Mouse (Mus musculus): ENCODE data around the gene Phf13. TPM values are rescaled to one million over a fixed set of nuclear protein-coding genes. Genes with fewer than 3 reads are reported as not detected.
A peak's percentile ranks its signal among the peaks of the same experiment; 100 is the strongest.
"Not testable (repeated sequence)": the region's sequence is repeated elsewhere in the genome, so short reads cannot be mapped to it uniquely, and the experiment has no call there.

The Phf13 gene
- 25.8 and 28.9 TPM in 2 replicates for polyA plus RNA-seq (2016; fragmentation: Nextera tagmentation; extraction: Ambion mirVana)

GRCm38 (mm10) chr4:151996173-151996950, at the start of gene Phf13:
Phf13 (minus strand) TSS chr4:151996258.
- WGBS: under 1% methylated on average over 92 of the region's 94 CpGs
- peaks cover 20% of the 10 kb centered on the region for H3K4me1 ChIP-seq
- peak within 1 kb of the TSS; percentile 100 for H3K4me3 ChIP-seq
- H3K9ac ChIP-seq (replicated peaks): peak within 1 kb of the TSS; percentile 96
- H3K36me3 ChIP-seq: peaks cover 13% of the 10 kb centered on the region
- peak; percentile 96 for ATAC-seq (ENCODE audit: low FRiP score, low read depth)
- no peaks in the 10 kb centered on the region for H3K9me3 ChIP-seq
- H3K27ac ChIP-seq (replicated peaks): peak within 1 kb of the TSS; percentile 76
- peaks cover 8% of the 10 kb centered on the region; the same call in 1 of the 2 replicates for H3K27me3 ChIP-seq
- H3K4me2 ChIP-seq (replicated peaks): peak within 1 kb of the TSS; percentile 87

- Histone ChIP-seq H3K27ac (replicated peaks) (no peak overlapping the region), H3K36me3 (peaks cover 82% of the 10 kb centered on the region), H3K4me3 (no peak overlapping the region), H3K9ac (replicated peaks) (0 out of 2 replicates have a peak overlapping the region, but pooled peaks have one; percentile 11), H3K27me3 (no peaks in the 10 kb centered on the region), H3K4me1 (peaks cover 11% of the 10 kb centered on the region), H3K4me2 (replicated peaks) (no peak overlapping the region), H3K9me3 (no peaks in the 10 kb centered on the region)
- no peak for ATAC-seq (ENCODE audit: low FRiP score, low read depth)
- 85% methylated on average over 6 of the region's 6 CpGs for WGBS
Measured at GRCm38 (mm10) chr4:152044609-152045008, 48.6 kb upstream of the Phf13 start.

GRCm38 (mm10) chr4:152043171-152043570, 47.1 kb upstream of the Phf13 start:
- H3K36me3 ChIP-seq: peaks cover 71% of the 10 kb centered on the region
- H3K4me2 ChIP-seq (replicated peaks): no peak overlapping the region
- H3K9ac ChIP-seq (replicated peaks): no peak overlapping the region
- peaks cover 11% of the 10 kb centered on the region for H3K4me1 ChIP-seq
- ATAC-seq (ENCODE audit: low FRiP score, low read depth): no peak
- no peak overlapping the region for H3K4me3 ChIP-seq
- H3K27me3 ChIP-seq: no peaks in the 10 kb centered on the region
- WGBS: 87% methylated on average over 3 of the region's 3 CpGs
- no peak overlapping the region for H3K27ac ChIP-seq (replicated peaks)
- no peaks in the 10 kb centered on the region for H3K9me3 ChIP-seq

- Histone ChIP-seq H3K4me3 (no peak overlapping the region), H3K27me3 (no peaks in the 10 kb centered on the region), H3K9ac (replicated peaks) (no peak overlapping the region), H3K4me1 (peaks cover 11% of the 10 kb centered on the region), H3K4me2 (replicated peaks) (no peak overlapping the region), H3K27ac (replicated peaks) (no peak overlapping the region), H3K36me3 (peaks cover 60% of the 10 kb centered on the region), H3K9me3 (no peaks in the 10 kb centered on the region)
- WGBS: 96% methylated on average over 22 of the region's 22 CpGs
- ATAC-seq (ENCODE audit: low FRiP score, low read depth): no peak
Measured at GRCm38 (mm10) chr4:152041924-152042641, 46.0 kb upstream of the Phf13 start.

GRCm38 (mm10) chr4:152039831-152040310, 43.8 kb upstream of the Phf13 start:
- Histone ChIP-seq H3K27me3 (no peaks in the 10 kb centered on the region), H3K4me3 (peak overlapping the region; percentile 100), H3K9me3 (no peaks in the 10 kb centered on the region), H3K4me1 (peaks cover 11% of the 10 kb centered on the region), H3K36me3 (peaks cover 40% of the 10 kb centered on the region), H3K27ac (replicated peaks) (no peak overlapping the region), H3K4me2 (replicated peaks) (peak overlapping the region; percentile 87), H3K9ac (replicated peaks) (peak overlapping the region; percentile 95)
- WGBS: 5% methylated on average over 25 of the region's 25 CpGs
- peak; percentile 8; the same call in 1 of the 2 replicates for ATAC-seq (ENCODE audit: low FRiP score, low read depth)

GRCm38 (mm10) chr4:152038985-152039830, 43.1 kb upstream of the Phf13 start, which contains the start of gene Nol9:
Nol9 (plus strand) TSS chr4:152039321.
- peak within 1 kb of the TSS; percentile 30; the same call in 1 of the 2 replicates for H3K27ac ChIP-seq (replicated peaks)
- H3K4me2 ChIP-seq (replicated peaks): peak within 1 kb of the TSS; percentile 87
- ATAC-seq (ENCODE audit: low FRiP score, low read depth): peak; percentile 92
- no peaks in the 10 kb centered on the region for H3K9me3 ChIP-seq
- WGBS: under 1% methylated on average over 75 of the region's 86 CpGs
- H3K27me3 ChIP-seq: no peaks in the 10 kb centered on the region
- peaks cover 33% of the 10 kb centered on the region for H3K36me3 ChIP-seq
- peaks cover 11% of the 10 kb centered on the region for H3K4me1 ChIP-seq
- peak within 1 kb of the TSS; percentile 95 for H3K9ac ChIP-seq (replicated peaks)
- H3K4me3 ChIP-seq: peak within 1 kb of the TSS; percentile 100

- H3K27ac ChIP-seq (replicated peaks): peak within 1 kb of the TSS; percentile 30; the same call in 1 of the 2 replicates
Measured at GRCm38 (mm10) chr4:152038225-152038984, 42.3 kb upstream of the Phf13 start, which contains the start of gene Tas1r1. Tas1r1 (minus strand) TSS chr4:152038568.

GRCm38 (mm10) chr4:152036464-152036863, 40.4 kb upstream of the Phf13 start:
- peaks cover 11% of the 10 kb centered on the region for H3K4me1 ChIP-seq
- not testable (repeated sequence) for H3K4me3 ChIP-seq; H3K27ac ChIP-seq (replicated peaks); H3K9me3 ChIP-seq; H3K4me2 ChIP-seq (replicated peaks); H3K36me3 ChIP-seq; ATAC-seq (ENCODE audit: low FRiP score, low read depth); H3K9ac ChIP-seq (replicated peaks)
- 91% methylated on average over 6 of the region's 6 CpGs for WGBS
- peaks cover 15% of the 10 kb centered on the region for H3K27me3 ChIP-seq

More at GRCm38 (mm10) chr4:152038225-152038984, 42.3 kb upstream of the Phf13 start, which contains the start of gene Tas1r1:
- Histone ChIP-seq H3K9me3 (no peaks in the 10 kb centered on the region), H3K4me1 (peaks cover 11% of the 10 kb centered on the region), H3K27me3 (0 out of 2 replicates have a peak, but pooled peaks cover 4% of the 10 kb centered on the region), H3K9ac (replicated peaks) (peak within 1 kb of the TSS; percentile 95), H3K4me2 (replicated peaks) (peak within 1 kb of the TSS; percentile 87), H3K36me3 (peaks cover 25% of the 10 kb centered on the region), H3K4me3 (peak within 1 kb of the TSS; percentile 100)
- ATAC-seq (ENCODE audit: low FRiP score, low read depth): peak; percentile 4; the same call in 1 of the 2 replicates
- 50% methylated on average over 10 of the region's 10 CpGs for WGBS

- Histone ChIP-seq H3K9ac (replicated peaks) (no peak overlapping the region), H3K9me3 (no peaks in the 10 kb centered on the region), H3K4me2 (replicated peaks) (no peak overlapping the region), H3K4me3 (no peak overlapping the region), H3K27ac (replicated peaks) (no peak overlapping the region), H3K36me3 (no peaks in the 10 kb centered on the region), H3K4me1 (peaks cover 19% of the 10 kb centered on the region), H3K27me3 (peaks cover 15% of the 10 kb centered on the region)
- WGBS: 89% methylated on average over 13 of the region's 13 CpGs
- ATAC-seq (ENCODE audit: low FRiP score, low read depth): no peak
Measured at GRCm38 (mm10) chr4:152032922-152033321, 36.9 kb upstream of the Phf13 start.

- Histone ChIP-seq H3K4me1 (peaks cover 41% of the 10 kb centered on the region), H3K4me2 (replicated peaks) (no peak overlapping the region), H3K27ac (replicated peaks) (no peak overlapping the region), H3K4me3 (no peak overlapping the region), H3K9me3 (no peaks in the 10 kb centered on the region), H3K9ac (replicated peaks) (no peak overlapping the region), H3K27me3 (peaks cover 15% of the 10 kb centered on the region), H3K36me3 (peaks cover 3% of the 10 kb centered on the region; the same call in 1 of the 2 replicates)
- ATAC-seq (ENCODE audit: low FRiP score, low read depth): no peak
- WGBS: 79% methylated on average over 4 of the region's 4 CpGs
Measured at GRCm38 (mm10) chr4:152029997-152030396, 33.9 kb upstream of the Phf13 start.
